Mouse (Mus musculus): ENCODE measurements around the gene Tgfb3. TPM values are rescaled to one million over a fixed set of nuclear protein-coding genes. Genes with fewer than 3 reads are reported as not detected.

Gene Tgfb3
- total and polyA plus RNA-seq, 3 experiments, result 14.8 to 15.4 (median 15.2) TPM

DNA sequence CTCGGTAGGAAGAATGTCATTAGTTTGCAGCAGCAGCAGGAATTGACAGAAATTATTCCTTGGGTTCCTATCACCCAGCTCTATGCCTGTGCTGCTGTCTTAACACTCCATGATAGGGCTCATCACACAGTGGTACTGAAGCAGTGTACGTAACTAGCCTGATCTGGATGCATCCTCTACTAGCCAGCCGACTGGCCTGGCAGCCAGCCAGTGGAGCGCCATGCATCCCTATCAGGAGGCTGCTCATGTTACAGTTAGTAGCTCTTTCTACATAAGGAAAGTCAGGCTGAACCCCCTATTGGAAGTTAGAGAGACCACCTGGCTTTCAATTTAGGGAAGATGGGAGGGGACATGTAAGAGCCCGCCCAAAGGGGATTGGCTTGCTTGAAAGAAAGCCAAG, 51.8 kb downstream of the Tgfb3 start:
- no peaks in the 10 kb centered on the region for H3K79me2 ChIP-seq (replicated peaks; ENCODE audit: control insufficient read depth, insufficient read depth, low read length)
- no peak for DNase-seq
- H3K27me3 ChIP-seq (ENCODE audit: control insufficient read depth, insufficient read depth, low read length), result no peaks in the 10 kb centered on the region
- H3K4me1 ChIP-seq (ENCODE audit: control insufficient read depth, insufficient read depth, low read length), result no peaks in the 10 kb centered on the region; the same call in 1 of the 2 replicates
- no peak overlapping the region for H3K27ac ChIP-seq
- no peaks in the 10 kb centered on the region for H3K36me3 ChIP-seq (ENCODE audit: control insufficient read depth, insufficient read depth, low read length)
- TF ChIP-seq POLR2A (IDR thresholded peaks at IDR 0.05; ENCODE audit: insufficient read depth, low read depth, low read length), result no peak
- no peak for TF ChIP-seq CTCF (IDR thresholded peaks at IDR 0.05)
- no peak for TF ChIP-seq EP300 (IDR thresholded peaks at IDR 0.05; ENCODE audit: insufficient read depth, low read depth, low read length)
- no peak overlapping the region for H3K4me3 ChIP-seq
- 56% methylated on average over 5 of the region's 5 CpGs for WGBS
- H3K9ac ChIP-seq (ENCODE audit: low read depth, low read length), result no peak overlapping the region
- intact Hi-C loops (cut with DNase I), result no loop called here

DNA sequence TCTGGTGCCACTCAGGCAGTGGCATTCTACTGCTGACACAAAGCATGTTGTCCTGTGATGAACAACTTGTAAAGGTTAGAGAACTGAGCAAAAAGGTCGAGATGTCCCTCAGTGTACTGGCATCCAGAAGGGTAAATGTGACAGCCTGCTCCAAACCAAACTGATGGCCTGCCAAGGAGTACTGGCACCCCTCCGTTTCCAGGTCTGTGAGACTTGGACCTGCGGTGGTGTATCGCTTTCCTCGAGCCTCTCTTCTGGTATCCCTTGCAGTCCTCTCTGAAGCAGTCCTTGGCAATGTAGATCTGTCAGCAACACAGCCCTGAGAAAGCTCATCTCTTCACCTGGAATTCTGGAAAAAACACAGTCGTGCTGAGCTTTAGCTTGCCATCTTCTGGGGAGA, 53.4 kb downstream of the Tgfb3 start:
- 84% methylated on average over 6 of the region's 6 CpGs for WGBS
- H3K27ac ChIP-seq, result no peak overlapping the region
- intact Hi-C loops (cut with DNase I), result no loop called here

DNA sequence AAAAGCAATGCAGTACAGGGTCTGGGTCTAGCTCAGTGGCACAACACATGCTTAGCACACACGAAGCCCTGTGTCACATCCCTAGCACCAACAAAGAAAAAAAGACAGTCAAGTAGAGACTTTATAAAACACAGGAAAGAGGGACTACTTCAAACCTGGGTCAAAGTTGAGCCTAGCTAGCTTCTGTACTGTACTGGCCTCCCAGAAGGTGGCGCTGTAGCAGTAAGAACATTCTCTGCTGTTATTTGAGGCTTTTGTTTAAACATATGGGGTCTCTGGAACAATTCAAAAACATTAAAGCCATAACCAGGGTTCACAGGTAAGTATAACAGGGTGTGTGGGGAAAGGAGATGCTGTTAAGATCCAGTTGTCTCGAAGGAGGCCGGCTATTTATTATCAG, 54.4 kb downstream of the Tgfb3 start:
- no peaks in the 10 kb centered on the region for H3K27me3 ChIP-seq (ENCODE audit: control insufficient read depth, insufficient read depth, low read length)
- H3K4me3 ChIP-seq, result no peak overlapping the region
- no peaks in the 10 kb centered on the region; the same call in 1 of the 2 replicates for H3K4me1 ChIP-seq (ENCODE audit: control insufficient read depth, insufficient read depth, low read length)
- no peaks in the 10 kb centered on the region for H3K36me3 ChIP-seq (ENCODE audit: control insufficient read depth, insufficient read depth, low read length)
- no peak for TF ChIP-seq EP300 (IDR thresholded peaks at IDR 0.05; ENCODE audit: insufficient read depth, low read depth, low read length)
- TF ChIP-seq CTCF (IDR thresholded peaks at IDR 0.05), result peak; percentile 82
- TF ChIP-seq POLR2A (IDR thresholded peaks at IDR 0.05; ENCODE audit: insufficient read depth, low read depth, low read length), result no peak
- H3K27ac ChIP-seq, result no peak overlapping the region
- intact Hi-C loops (cut with DNase I), result loop anchor here (1.0 kb wide), 2 partner anchors 54 to 86 kb away; no protein-coding TSS in a partner anchor
- H3K79me2 ChIP-seq (replicated peaks; ENCODE audit: control insufficient read depth, insufficient read depth, low read length), result no peaks in the 10 kb centered on the region
- DNase-seq, result peak; percentile 16 to 42
- H3K9ac ChIP-seq (ENCODE audit: low read depth, low read length), result no peak overlapping the region
- WGBS, result 72% methylated on average over 4 of the region's 4 CpGs

More for the DNA sequence above, 53.4 kb downstream of the Tgfb3 start:
- Histone ChIP-seq H3K79me2 (replicated peaks; ENCODE audit: control insufficient read depth, insufficient read depth, low read length) (no peaks in the 10 kb centered on the region), H3K9ac (ENCODE audit: low read depth, low read length) (no peak overlapping the region), H3K4me1 (ENCODE audit: control insufficient read depth, insufficient read depth, low read length) (no peaks in the 10 kb centered on the region; the same call in 1 of the 2 replicates), H3K4me3 (no peak overlapping the region), H3K27me3 (ENCODE audit: control insufficient read depth, insufficient read depth, low read length) (no peaks in the 10 kb centered on the region), H3K36me3 (ENCODE audit: control insufficient read depth, insufficient read depth, low read length) (no peaks in the 10 kb centered on the region)
- TF ChIP-seq EP300 (IDR thresholded peaks at IDR 0.05; ENCODE audit: insufficient read depth, low read depth, low read length) (no peak), CTCF (IDR thresholded peaks at IDR 0.05) (no peak), POLR2A (IDR thresholded peaks at IDR 0.05; ENCODE audit: insufficient read depth, low read depth, low read length) (no peak)
- no peak for DNase-seq

DNA sequence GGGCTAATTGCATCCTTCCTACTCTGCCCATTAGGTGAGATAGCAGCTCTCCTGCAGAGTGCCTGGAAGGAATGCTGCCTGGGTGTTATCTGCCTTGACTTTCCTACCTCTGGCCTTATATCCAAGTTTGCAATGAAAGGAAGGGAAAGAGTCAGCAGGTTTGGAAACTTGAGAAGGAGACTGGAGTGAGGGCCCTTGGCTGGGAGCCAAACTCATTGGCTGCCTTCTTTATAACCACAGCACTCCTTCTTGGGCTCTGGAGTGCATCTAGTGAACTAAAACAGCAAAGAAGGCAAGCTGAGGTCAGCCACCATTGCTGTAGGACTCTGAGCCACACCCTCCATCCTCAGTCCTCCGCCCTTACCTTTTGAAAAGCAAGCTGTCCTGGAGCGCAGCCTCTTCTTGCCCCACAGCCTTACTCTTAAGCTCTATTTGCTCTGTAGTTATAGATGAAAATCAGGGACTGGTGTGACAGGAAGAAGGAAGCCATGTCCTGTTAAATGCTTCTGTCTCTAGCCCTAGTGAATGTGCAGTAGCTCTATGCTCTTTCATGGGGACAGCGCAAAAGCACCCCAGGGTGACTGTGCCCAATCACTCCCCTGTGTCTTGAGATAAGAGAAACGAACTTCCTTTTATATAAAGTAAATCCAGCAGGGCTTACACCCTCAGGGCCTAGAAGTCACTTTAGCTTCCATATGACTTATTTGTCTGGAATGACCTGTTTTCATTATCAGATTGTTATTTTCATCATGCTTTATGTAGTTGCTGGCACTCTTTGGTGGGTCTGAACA, 55.6 kb downstream of the Tgfb3 start:
- no peak for DNase-seq
- no peak overlapping the region for H3K27ac ChIP-seq
- intact Hi-C loops (cut with DNase I), result no loop called here

DNA sequence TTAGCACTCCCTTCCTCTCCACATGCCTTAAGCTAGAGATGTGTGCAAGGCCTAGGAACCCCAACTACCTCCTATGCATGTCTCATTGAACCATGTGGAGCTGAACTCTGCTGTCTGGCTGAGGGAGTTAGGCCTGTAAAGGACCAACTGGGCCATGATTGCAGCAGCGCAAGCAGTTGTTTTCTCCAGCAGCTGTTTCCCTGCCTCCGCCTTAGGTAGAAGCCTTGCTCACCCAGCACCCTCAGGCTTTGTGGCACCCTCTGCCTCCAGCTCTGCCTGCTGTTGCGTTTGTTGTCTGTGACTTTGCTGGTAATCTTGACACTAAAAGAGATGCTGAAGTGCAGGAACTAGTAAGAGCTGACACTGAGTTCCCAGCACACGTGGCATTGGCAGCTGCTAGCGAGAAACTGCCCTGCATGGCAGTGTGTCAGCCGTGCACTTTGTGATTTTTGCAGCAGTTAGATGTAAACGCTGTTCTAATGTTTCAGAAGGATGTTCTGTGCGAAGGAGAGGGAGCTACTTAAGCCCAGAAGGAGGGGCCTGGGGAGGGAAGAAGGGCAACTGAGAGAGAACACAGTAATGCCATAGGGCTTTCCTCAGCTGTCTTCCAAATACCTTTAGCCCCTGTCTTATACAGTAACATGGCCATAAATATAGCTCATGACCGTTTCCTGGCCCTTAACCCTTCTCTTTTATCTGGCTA, 56.4 kb downstream of the Tgfb3 start:
- Histone ChIP-seq H3K9ac (ENCODE audit: low read depth, low read length) (no peak overlapping the region), H3K4me3 (no peak overlapping the region), H3K27ac (no peak overlapping the region), H3K27me3 (ENCODE audit: control insufficient read depth, insufficient read depth, low read length) (no peaks in the 10 kb centered on the region), H3K79me2 (replicated peaks; ENCODE audit: control insufficient read depth, insufficient read depth, low read length) (no peaks in the 10 kb centered on the region), H3K4me1 (ENCODE audit: control insufficient read depth, insufficient read depth, low read length) (no peaks in the 10 kb centered on the region; the same call in 1 of the 2 replicates), H3K36me3 (ENCODE audit: control insufficient read depth, insufficient read depth, low read length) (no peaks in the 10 kb centered on the region)
- TF ChIP-seq POLR2A (IDR thresholded peaks at IDR 0.05; ENCODE audit: insufficient read depth, low read depth, low read length) (no peak), EP300 (IDR thresholded peaks at IDR 0.05; ENCODE audit: insufficient read depth, low read depth, low read length) (no peak), CTCF (IDR thresholded peaks at IDR 0.05) (no peak)
- intact Hi-C loops (cut with DNase I), result no loop called here
- 81% methylated on average over 9 of the region's 9 CpGs for WGBS
- no peak for DNase-seq

More for the DNA sequence above, 55.6 kb downstream of the Tgfb3 start:
- Histone ChIP-seq H3K79me2 (replicated peaks; ENCODE audit: control insufficient read depth, insufficient read depth, low read length) (no peaks in the 10 kb centered on the region), H3K9ac (ENCODE audit: low read depth, low read length) (no peak overlapping the region), H3K36me3 (ENCODE audit: control insufficient read depth, insufficient read depth, low read length) (no peaks in the 10 kb centered on the region), H3K4me3 (no peak overlapping the region), H3K27me3 (ENCODE audit: control insufficient read depth, insufficient read depth, low read length) (no peaks in the 10 kb centered on the region), H3K4me1 (ENCODE audit: control insufficient read depth, insufficient read depth, low read length) (no peaks in the 10 kb centered on the region; the same call in 1 of the 2 replicates)
- TF ChIP-seq CTCF (IDR thresholded peaks at IDR 0.05) (no peak), POLR2A (IDR thresholded peaks at IDR 0.05; ENCODE audit: insufficient read depth, low read depth, low read length) (no peak), EP300 (IDR thresholded peaks at IDR 0.05; ENCODE audit: insufficient read depth, low read depth, low read length) (no peak)
- 87% methylated on average over 4 of the region's 4 CpGs for WGBS
